Mouse (Mus musculus) ES-Bruce4 (cell line): ENCODE measurements around the gene Rfc4.

Source experiments
- CTCF ChIP-seq: IDR thresholded peaks from one replicate; pipeline ENCODE4 v1.8.1; 2011; ENCODE audit warnings: low read depth, low read length
- EP300 ChIP-seq: IDR thresholded peaks from 2 replicates; pipeline ENCODE4 v1.6.1; 2011; ENCODE audit warnings: low read depth, low read length; ENCODE audit not compliant: insufficient read depth
- POLR2A ChIP-seq: IDR thresholded peaks from one replicate; pipeline ENCODE4 v1.8.1; 2011; ENCODE audit warnings: low read length; ENCODE audit not compliant: insufficient read depth

DNA sequence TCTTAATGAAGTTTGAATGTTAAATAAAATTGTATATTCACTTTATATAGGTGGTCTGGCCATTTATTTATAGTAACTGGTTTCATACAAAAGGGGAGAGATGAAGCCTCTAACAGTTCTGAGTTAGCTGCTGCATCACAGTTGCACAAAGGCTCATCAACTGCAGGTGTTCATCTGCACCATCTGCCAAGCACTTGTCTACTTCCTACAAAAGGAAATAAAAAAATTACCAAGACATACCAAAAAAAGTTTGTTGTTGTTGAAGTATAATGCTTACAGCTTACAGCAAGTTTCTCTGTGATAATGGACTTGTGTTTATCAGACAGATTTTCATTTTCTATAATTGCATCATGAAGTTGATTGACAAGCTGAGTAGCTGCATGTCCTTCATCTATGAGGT lies 13.6 kb downstream of the Rfc4 start:
- TF ChIP-seq CTCF (no peak), POLR2A (no peak), EP300 (no peak)
